Mouse (Mus musculus) cerebellum, postnatal 25 days (tissue): ENCODE data around the gene Ell.

Experiments used
- DNase-seq, 2 experiments: peaks; one replicate each; pipeline ENCODE4 v3.0.0; 2021; ENCODE audit warnings: mixed read lengths in 2 of 2

The Ell gene

GRCm38 (mm10) chr8:70538633-70539076 lies 602 bp upstream of the Ell start:
- DNase-seq, result peak; percentile 98 to 100

GRCm38 (mm10) chr8:70540013-70540506 lies 803 bp downstream of the Ell start:
- DNase-seq, result no peak

GRCm38 (mm10) chr8:70540507-70541071 lies 1.3 kb downstream of the Ell start:
- DNase-seq, result no peak

GRCm38 (mm10) chr8:70541081-70541480 lies 1.8 kb downstream of the Ell start:
- no peak for DNase-seq

- DNase-seq, result peak; percentile 35 to 49
Measured at GRCm38 (mm10) chr8:70544200-70544687, 5.0 kb downstream of the Ell start.

GRCm38 (mm10) chr8:70546412-70546811 lies 7.2 kb downstream of the Ell start:
- DNase-seq, result no peak

DNA sequence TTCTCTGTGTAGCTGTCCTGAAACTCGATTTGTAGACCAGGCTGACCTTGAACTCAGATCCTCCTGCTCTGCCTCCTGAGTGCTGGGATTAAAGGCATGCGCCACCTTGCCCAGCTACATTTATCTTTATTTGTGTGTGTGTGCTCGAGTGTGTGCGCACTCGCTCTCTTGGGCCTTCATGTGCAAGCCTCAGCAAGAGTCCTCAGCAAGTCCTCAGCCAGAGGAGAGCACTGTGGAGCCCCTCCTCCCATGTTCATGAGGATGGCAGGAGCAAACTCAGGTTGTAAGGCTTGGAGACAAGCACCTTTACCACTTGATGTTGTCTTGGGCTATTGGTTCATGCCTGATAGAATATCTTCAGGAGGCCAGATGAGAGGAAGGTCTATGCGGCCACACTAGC lies 8.5 kb downstream of the Ell start:
- no peak for DNase-seq

DNA sequence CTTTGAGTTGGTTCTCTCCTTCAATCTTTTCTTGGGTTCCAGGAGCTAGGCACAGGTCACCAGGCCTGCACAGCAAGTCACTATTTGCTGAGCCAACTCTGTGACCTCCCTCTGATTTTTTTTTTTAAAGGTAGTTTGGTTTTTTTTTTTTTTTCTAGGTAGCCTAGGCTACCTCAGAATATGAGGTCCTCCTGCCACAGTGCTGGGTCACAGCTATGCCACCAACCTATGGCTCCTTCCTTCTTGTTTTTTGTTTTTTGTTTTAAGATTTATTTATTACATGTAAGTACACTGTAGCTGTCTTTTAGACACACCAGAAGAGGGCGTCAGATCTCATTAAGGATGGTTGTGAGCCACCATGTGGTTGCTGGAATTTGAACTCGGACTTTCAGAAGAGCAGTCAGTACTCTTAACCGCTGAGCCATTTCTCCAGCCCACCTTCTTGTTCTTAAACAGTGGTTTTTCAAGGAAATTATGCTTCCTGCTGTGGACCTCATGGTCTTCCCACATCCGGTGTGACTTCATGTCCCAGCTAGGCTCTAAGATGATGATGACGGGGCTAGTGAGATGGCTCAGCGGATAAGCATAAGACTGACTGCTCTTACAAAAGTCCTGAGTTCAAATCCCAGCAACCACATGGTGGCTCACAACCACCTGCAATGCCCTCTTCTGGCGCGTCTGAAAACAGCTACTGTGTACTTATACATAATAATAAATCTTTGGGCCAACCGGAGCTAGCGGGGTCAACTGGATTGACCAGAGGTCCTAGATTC lies 10.3 kb downstream of the Ell start:
- DNase-seq, result no peak

DNA sequence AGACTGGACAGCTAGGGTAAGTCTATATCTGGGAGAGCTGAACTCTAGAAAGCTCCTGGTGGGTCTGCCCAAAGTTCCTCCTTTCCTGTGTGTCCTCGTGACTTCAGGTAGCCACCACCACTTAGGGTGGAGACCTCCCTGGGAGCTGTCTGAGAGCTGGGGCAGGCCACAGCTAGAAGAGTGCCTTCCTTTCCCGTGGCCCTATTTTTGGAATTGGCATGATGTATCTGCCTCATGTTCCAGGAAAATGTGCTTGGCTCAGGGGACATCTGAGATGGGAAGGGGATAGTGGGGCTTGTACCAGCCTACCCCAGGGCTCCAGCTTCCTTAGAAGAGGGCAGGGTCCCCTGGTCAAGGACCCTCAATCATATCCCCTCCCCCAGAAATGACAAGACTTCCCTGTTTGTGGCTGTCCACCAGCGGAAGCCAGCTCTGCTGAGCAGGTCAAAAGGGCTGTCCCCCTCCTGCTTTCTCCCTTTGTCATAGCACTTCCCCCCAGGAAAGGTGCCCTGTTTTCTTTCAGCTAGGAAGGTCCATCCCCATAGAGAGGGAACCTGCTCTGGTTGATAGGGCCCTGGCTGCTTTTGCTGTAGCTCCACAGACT lies 12.4 kb downstream of the Ell start:
- DNase-seq, result peak; percentile 53 to 64

GRCm38 (mm10) chr8:70552836-70553235 lies 13.6 kb downstream of the Ell start:
- no peak for DNase-seq

- peak; percentile 79 to 86 for DNase-seq
Measured at GRCm38 (mm10) chr8:70553740-70554139, 14.5 kb downstream of the Ell start.

- no peak for DNase-seq
Measured at GRCm38 (mm10) chr8:70555079-70555747, 16.0 kb downstream of the Ell start.

DNA sequence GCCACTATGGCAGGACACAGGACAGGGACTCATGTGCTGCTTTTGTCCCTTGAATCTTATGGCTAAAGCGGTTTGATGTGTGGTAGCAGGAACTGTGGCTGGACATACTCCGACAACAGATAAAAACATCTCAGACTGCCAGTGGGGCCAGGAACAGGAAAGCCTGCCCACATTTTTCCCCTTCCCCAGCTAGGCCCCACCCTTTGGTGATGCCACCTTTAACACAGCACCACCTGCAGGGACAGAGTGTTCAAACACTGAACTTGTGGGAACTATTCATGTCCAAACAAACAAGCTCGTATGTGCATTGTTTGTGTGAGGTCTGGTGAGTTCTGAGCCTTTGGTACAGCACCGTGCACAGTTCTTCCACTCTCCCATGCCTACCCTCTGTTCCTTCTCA lies 19.1 kb downstream of the Ell start:
- DNase-seq, result no peak

DNA sequence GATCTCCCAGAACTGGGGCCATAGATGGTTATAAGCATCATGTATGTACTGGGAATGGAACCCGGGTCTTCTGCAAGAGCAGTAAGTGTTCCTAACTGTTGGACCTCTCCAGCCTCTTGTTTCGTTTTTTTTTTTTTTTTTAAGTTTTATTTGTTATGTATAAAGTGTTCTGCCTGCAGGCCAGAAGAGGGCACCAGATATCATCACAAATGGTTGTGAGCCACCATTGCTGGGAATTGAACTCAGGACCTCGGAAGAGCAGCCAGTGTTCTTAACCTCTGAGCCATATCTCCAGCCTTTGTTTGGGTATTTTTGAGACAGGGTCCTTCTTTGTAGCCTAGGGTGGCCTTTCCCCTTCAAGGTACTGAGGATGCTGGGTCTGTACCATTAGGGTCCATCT lies 19.7 kb downstream of the Ell start:
- DNase-seq, result no peak

DNA sequence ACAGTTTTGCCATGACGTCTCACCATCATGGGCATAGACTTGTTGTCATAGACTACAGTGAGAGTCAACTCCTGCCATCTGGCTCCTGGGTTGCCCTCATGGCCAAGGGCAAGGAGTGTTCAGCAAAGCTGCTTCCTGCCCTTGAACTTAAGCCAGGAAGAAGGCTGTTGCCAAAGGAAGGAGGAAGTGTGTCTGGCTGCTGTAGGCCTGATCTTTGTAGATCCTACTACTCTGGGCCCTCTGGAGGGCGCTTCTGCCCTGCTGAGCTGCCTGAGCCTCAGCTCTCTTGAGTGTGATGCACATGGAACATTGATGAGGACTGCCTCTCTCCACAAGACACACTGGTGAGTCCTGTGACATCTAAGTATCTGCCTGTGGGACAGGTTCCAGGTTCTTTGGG lies 20.8 kb downstream of the Ell start:
- peak; percentile 60 to 72 for DNase-seq

GRCm38 (mm10) chr8:70560564-70560963 lies 21.3 kb downstream of the Ell start:
- DNase-seq, result no peak

GRCm38 (mm10) chr8:70561357-70561756 lies 22.1 kb downstream of the Ell start:
- no peak for DNase-seq

DNA sequence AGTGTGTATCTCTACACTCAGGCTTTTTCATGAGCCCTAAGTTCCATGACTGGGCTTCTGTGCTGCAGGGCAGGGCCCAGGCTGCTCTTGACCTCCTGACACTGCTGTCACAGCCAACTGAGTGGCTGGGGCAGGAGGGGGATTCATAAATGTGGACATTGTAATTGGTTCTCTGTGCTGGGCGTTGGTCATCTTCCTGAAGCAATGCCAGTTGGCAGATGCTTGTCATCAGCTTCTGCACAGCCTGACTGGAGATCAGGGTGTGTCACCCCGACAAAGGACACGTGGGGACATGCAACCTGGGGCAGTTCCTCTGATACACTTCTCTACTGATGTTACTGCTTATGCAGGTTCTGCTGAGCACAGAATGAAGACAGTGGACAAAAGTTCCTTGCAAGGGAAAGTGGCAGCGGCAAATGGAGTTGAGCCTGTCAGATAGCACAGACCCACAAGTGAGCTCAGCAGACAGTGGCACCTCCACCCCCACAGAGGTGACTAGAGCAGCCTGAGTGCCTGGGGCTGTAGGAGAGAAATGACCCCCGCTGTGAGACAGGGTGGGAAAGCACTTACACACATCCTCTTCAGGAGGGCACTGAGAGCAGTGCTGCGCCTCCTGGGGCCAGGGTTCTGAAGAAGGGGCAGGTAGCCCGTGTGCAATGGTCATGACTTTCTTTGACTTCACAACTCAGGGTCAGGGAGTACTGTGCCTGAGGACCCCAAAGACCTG lies 22.7 kb downstream of the Ell start:
- no peak for DNase-seq

DNA sequence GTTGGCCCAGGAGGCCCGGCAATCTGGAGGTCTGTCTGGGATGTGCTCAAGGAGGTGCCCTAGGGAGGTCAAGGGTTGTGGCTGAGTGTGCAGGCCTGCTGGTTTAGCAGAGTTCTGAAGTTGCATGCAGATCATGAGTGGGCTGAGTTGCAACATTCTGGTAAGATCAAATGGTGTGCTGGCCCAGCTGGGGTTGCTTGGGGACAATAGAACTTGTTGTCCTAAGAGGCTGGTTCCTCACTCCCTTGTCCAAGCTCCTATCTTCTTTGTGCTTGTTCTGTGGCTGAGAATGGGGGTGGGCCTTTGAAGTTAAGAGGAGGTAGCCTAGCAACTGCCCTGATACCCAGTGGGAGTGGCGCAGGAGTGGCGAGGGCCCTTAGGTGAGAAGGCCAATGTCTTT lies 23.5 kb downstream of the Ell start:
- no peak for DNase-seq

- DNase-seq, result no peak
Measured at GRCm38 (mm10) chr8:70563763-70564387, 24.6 kb downstream of the Ell start.

GRCm38 (mm10) chr8:70564696-70565235 lies 25.5 kb downstream of the Ell start:
- no peak for DNase-seq

- DNase-seq, result no peak
Measured at GRCm38 (mm10) chr8:70565561-70565960, 26.3 kb downstream of the Ell start.
